Mouse (Mus musculus) embryo, embryonic 10.5 days (tissue): ENCODE results near the gene Tnks2.
A peak's percentile ranks its signal among the peaks of the same experiment; 100 is the strongest.
"Not testable (repeated sequence)": the region's sequence is repeated elsewhere in the genome, so short reads cannot be mapped to it uniquely, and the experiment has no call there.

ENCODE experiments used
- DNase-seq: peaks from one replicate; pipeline ENCODE4 v3.0.0-alpha.2; 2015; ENCODE audit warnings: low spot score

Gene Tnks2

GRCm38 (mm10) chr19:36827650-36828049, 6.4 kb upstream of the Tnks2 start:
- DNase-seq: no peak

GRCm38 (mm10) chr19:36828322-36828721, 5.7 kb upstream of the Tnks2 start:
- no peak for DNase-seq

GRCm38 (mm10) chr19:36832951-36833787, 863 bp upstream of the Tnks2 start:
- DNase-seq: peak; percentile 84

- DNase-seq: peak; percentile 76
These were observed 750 bp downstream of the Tnks2 start for GRCm38 (mm10) chr19:36834532-36835431.

- DNase-seq: peak; percentile 17
These were observed 2.0 kb downstream of the Tnks2 start for GRCm38 (mm10) chr19:36836035-36836434.

GRCm38 (mm10) chr19:36840301-36840700, 6.3 kb downstream of the Tnks2 start:
- DNase-seq: no peak

- DNase-seq: no peak
These were observed 9.8 kb downstream of the Tnks2 start for GRCm38 (mm10) chr19:36843866-36844265.

GRCm38 (mm10) chr19:36845924-36846323, 11.9 kb downstream of the Tnks2 start:
- no peak for DNase-seq

- no peak for DNase-seq
These were observed 19.8 kb downstream of the Tnks2 start for GRCm38 (mm10) chr19:36853831-36854230.

GRCm38 (mm10) chr19:36857851-36858250, 23.8 kb downstream of the Tnks2 start:
- no peak for DNase-seq

- DNase-seq: no peak
These were observed 26.4 kb downstream of the Tnks2 start for GRCm38 (mm10) chr19:36860393-36860792.

- no peak for DNase-seq
These were observed 31.9 kb downstream of the Tnks2 start for GRCm38 (mm10) chr19:36865905-36866304.

GRCm38 (mm10) chr19:36867416-36867815, 33.4 kb downstream of the Tnks2 start:
- no peak for DNase-seq

- DNase-seq: not testable (repeated sequence)
These were observed 34.6 kb downstream of the Tnks2 start for GRCm38 (mm10) chr19:36868675-36869074.

- DNase-seq: no peak
These were observed 40.6 kb downstream of the Tnks2 start for GRCm38 (mm10) chr19:36874651-36875050.

- no peak for DNase-seq
These were observed 43.3 kb downstream of the Tnks2 start for GRCm38 (mm10) chr19:36877329-36877728.

- DNase-seq: no peak
These were observed 44.9 kb downstream of the Tnks2 start for GRCm38 (mm10) chr19:36878743-36879495.

GRCm38 (mm10) chr19:36883119-36883518, 49.1 kb downstream of the Tnks2 start:
- peak; percentile 72 for DNase-seq

- DNase-seq: peak; percentile 62
These were observed 52.3 kb downstream of the Tnks2 start for GRCm38 (mm10) chr19:36886316-36886715.

GRCm38 (mm10) chr19:36887706-36888105, 53.7 kb downstream of the Tnks2 start:
- DNase-seq: peak; percentile 26

- no peak for DNase-seq
These were observed 57.7 kb downstream of the Tnks2 start for GRCm38 (mm10) chr19:36891746-36892145.
